Mouse (Mus musculus) brown adipose tissue, adult 24 weeks (tissue): ENCODE data around the gene Pik3cd. TPM values are rescaled to one million over a fixed set of nuclear protein-coding genes. Genes with fewer than 3 reads are reported as not detected.

Experiments used
- H3K27ac ChIP-seq: fragments of 200-500 bp; replicated peaks from 2 replicates; pipeline ENCODE4 v1.5.1; 2012; ENCODE audit warnings: low read depth, mild to moderate bottlenecking, low read length
- H3K4me1 ChIP-seq: fragments of 200-500 bp; 2 replicates; pipeline ENCODE4 v1.6.1; 2012; ENCODE audit warnings: low read length, mixed read lengths; ENCODE audit not compliant: control insufficient read depth, insufficient read depth, insufficient read length
- H3K4me3 ChIP-seq: fragments of 200-500 bp; 2 replicates; pipeline ENCODE4 v1.5.1; 2012; ENCODE audit warnings: low read depth, mild to moderate bottlenecking, low read length, moderate library complexity; ENCODE audit not compliant: insufficient read depth
- polyA plus RNA-seq: library from polyadenylated mRNA; stranded (reverse); fragments of >200 nt; gene quantifications from 2 replicates; pipeline ENCODE4 v1.2.4, GENCODE M21; 2012; ENCODE audit not compliant: missing spikeins, insufficient read depth, insufficient read length

Pik3cd gene
- polyA plus RNA-seq, 1 experiment, result 1.6 TPM

- peaks cover 48% of the 10 kb centered on the region for H3K4me1 ChIP-seq
- no peak overlapping the region for H3K4me3 ChIP-seq
- peak overlapping the region; percentile 69 for H3K27ac ChIP-seq
These were observed 30.4 kb upstream of the Pik3cd start for GRCm38 (mm10) chr4:149732800-149733199.

- Histone ChIP-seq H3K4me1 (peaks cover 48% of the 10 kb centered on the region), H3K27ac (peak overlapping the region; percentile 69), H3K4me3 (no peak overlapping the region)
These were observed 29.9 kb upstream of the Pik3cd start for GRCm38 (mm10) chr4:149732313-149732712.

- Histone ChIP-seq H3K4me3 (no peak overlapping the region), H3K27ac (no peak overlapping the region), H3K4me1 (peaks cover 44% of the 10 kb centered on the region)
These were observed 28.5 kb upstream of the Pik3cd start for GRCm38 (mm10) chr4:149730827-149731226.

- peaks cover 27% of the 10 kb centered on the region for H3K4me1 ChIP-seq
- H3K27ac ChIP-seq, result no peak overlapping the region
- peak overlapping the region; percentile 25; the same call in 1 of the 2 replicates for H3K4me3 ChIP-seq
These were observed 26.4 kb upstream of the Pik3cd start for GRCm38 (mm10) chr4:149728810-149729209.

GRCm38 (mm10) chr4:149727636-149728035 is 25.3 kb upstream of the Pik3cd start:
- Histone ChIP-seq H3K4me3 (no peak overlapping the region), H3K27ac (no peak overlapping the region), H3K4me1 (peaks cover 16% of the 10 kb centered on the region)

GRCm38 (mm10) chr4:149725661-149726350 is 23.4 kb upstream of the Pik3cd start:
- Histone ChIP-seq H3K4me3 (no peak overlapping the region), H3K27ac (no peak overlapping the region), H3K4me1 (peaks cover 5% of the 10 kb centered on the region; the same call in 1 of the 2 replicates)

GRCm38 (mm10) chr4:149724916-149725470 is 22.6 kb upstream of the Pik3cd start:
- H3K27ac ChIP-seq, result no peak overlapping the region

GRCm38 (mm10) chr4:149723855-149724731 is 21.7 kb upstream of the Pik3cd start:
- Histone ChIP-seq H3K4me3 (no peak overlapping the region), H3K4me1 (peaks cover under 1% of the 10 kb centered on the region; the same call in 1 of the 2 replicates), H3K27ac (no peak overlapping the region)

More at GRCm38 (mm10) chr4:149724916-149725470, 22.6 kb upstream of the Pik3cd start:
- Histone ChIP-seq H3K4me3 (no peak overlapping the region), H3K4me1 (peaks cover 4% of the 10 kb centered on the region; the same call in 1 of the 2 replicates)

- Histone ChIP-seq H3K27ac (no peak overlapping the region), H3K4me3 (no peak overlapping the region), H3K4me1 (no peaks in the 10 kb centered on the region)
These were observed 20.6 kb upstream of the Pik3cd start for GRCm38 (mm10) chr4:149723021-149723390.

- Histone ChIP-seq H3K27ac (no peak overlapping the region), H3K4me3 (no peak overlapping the region), H3K4me1 (no peaks in the 10 kb centered on the region)
These were observed 20.0 kb upstream of the Pik3cd start for GRCm38 (mm10) chr4:149722104-149723020.

GRCm38 (mm10) chr4:149721163-149721562 is 18.8 kb upstream of the Pik3cd start:
- no peak overlapping the region for H3K27ac ChIP-seq
- H3K4me1 ChIP-seq, result no peaks in the 10 kb centered on the region
- no peak overlapping the region for H3K4me3 ChIP-seq

GRCm38 (mm10) chr4:149719686-149720085 is 17.3 kb upstream of the Pik3cd start:
- Histone ChIP-seq H3K27ac (no peak overlapping the region), H3K4me3 (no peak overlapping the region), H3K4me1 (no peaks in the 10 kb centered on the region)

GRCm38 (mm10) chr4:149714542-149714941 is 12.2 kb upstream of the Pik3cd start:
- no peak overlapping the region for H3K27ac ChIP-seq
- no peaks in the 10 kb centered on the region for H3K4me1 ChIP-seq
- H3K4me3 ChIP-seq, result no peak overlapping the region

GRCm38 (mm10) chr4:149711955-149712354 is 9.6 kb upstream of the Pik3cd start:
- no peak overlapping the region for H3K27ac ChIP-seq
- no peak overlapping the region for H3K4me3 ChIP-seq
- no peaks in the 10 kb centered on the region for H3K4me1 ChIP-seq
